Mouse (Mus musculus): ENCODE results near the gene Dhx8. TPM values are rescaled to one million over a fixed set of nuclear protein-coding genes. Genes with fewer than 3 reads are reported as not detected.

Dhx8 gene
- 37.1 and 42.2 TPM in 2 replicates for polyA plus RNA-seq (2016; fragmentation: Nextera tagmentation; extraction: Ambion mirVana)

DNA sequence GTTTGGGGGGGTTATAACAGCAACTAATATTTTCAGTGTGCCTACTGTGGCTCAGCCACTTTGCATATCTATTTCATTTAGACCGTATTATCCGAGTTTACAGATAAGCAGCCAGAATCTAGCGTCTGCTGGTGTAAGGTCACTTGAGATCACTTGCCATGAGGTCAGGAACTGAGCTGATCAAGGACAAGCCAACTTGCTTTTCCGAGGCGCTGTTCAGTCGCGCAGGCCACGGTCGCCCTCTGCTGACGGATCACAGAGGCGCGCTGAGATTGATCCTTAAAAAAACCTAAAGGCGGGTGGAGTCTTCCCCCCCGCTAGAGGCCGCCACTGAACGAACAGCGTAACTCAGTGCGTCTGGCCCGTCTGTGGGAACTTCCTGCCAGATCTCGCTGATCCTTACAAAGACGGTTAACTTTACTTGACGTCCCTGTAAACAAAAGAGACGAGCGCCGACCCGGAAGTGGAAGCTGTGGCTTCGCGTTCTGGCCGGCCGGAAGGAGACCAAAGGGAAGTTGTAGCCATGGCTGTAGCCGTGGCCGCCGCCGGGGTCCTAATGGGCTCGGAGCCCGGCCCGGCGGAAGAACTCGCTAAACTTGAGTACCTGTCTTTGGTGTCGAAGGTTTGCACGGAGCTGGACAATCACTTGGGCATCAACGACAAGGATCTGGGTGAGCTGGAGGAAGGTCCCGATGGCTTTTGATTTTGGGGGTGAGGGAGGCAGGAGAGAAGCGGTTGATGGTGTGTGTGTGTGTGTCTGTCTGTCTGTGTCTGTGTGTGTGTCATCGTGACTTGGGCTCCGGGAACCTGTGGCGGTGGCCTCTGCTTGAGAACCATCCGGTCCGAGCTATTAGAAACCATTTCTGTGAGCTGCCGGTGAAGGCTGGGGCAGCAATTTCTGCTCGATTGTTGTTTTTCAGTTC is at the start of gene Dhx8:
Gene Dhx8 (plus strand): TSS at position 402 of the 923 bp plus-strand sequence.
- peak within 1 kb of the TSS; percentile 74 for H3K4me3 ChIP-seq
- H3K27ac ChIP-seq: peak within 1 kb of the TSS; percentile 84
- peaks cover 17% of the 10 kb centered on the region for H3K4me1 ChIP-seq (replicated peaks)
- H3K36me3 ChIP-seq: peaks cover 34% of the 10 kb centered on the region
- peak; percentile 98 for DNase-seq (ENCODE audit: low spot score)
- under 1% methylated on average over 51 of the region's 51 CpGs for WGBS
- H3K9me3 ChIP-seq: no peaks in the 10 kb centered on the region
- no peaks in the 10 kb centered on the region for H3K27me3 ChIP-seq (ENCODE audit: insufficient read depth, poor library complexity, severe bottlenecking)

DNA sequence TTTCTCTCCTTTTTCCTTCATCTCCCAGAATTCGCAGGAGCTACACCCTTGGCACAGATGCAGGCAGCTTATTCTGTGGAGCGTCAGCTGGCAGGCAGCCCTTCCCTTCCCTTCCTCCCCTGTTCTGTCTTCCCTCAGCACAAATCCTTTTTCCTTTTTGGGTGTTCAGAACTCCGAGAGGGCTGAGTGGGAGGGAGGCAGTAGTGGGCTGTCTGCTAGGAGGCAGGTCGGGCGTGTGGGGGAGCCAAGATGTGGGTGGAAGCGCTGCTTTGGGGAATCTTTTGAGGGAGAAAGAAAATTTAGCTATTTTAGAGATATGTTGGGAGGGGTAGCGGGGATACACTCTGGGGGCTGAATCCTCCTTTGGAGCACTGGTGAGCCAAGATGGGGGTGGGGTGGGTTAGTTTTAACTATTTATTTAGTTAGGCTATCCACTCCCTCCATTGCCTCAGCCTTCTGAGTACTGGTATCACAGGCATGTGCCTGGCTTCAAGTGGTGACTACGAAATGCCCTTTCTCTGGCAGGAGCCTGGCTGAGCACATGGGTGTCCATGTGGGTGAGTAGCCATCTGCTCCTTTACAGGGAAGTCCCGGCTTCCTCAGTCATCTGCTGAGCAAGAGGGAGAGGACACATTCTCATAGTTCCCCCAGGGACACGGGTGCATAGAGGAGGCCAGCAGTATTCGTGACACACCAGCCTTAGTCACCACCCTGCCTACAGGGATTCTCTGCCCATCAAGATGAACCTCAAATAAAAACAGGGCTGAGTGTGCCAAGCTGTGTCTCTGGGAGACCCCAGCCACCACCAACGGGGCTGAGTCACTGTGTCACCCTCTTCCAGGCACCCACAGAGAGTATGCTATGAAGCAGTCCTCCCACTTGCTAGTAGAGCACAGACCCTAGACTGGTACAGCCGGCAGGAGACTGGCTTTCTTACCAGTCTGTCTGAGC is 45.1 kb upstream of the Dhx8 start:
- peak overlapping the region; percentile 31; the same call in 1 of the 2 replicates for H3K27ac ChIP-seq
- H3K9me3 ChIP-seq: no peaks in the 10 kb centered on the region
- no peaks in the 10 kb centered on the region for H3K27me3 ChIP-seq (ENCODE audit: insufficient read depth, poor library complexity, severe bottlenecking)
- H3K36me3 ChIP-seq: no peaks in the 10 kb centered on the region
- H3K4me3 ChIP-seq: no peak overlapping the region
- no peak for DNase-seq (ENCODE audit: low spot score)
- peaks cover 23% of the 10 kb centered on the region for H3K4me1 ChIP-seq (replicated peaks)
- WGBS: 67% methylated on average over 13 of the region's 13 CpGs

GRCm38 (mm10) chr11:101689701-101690113 is 43.0 kb upstream of the Dhx8 start:
- Histone ChIP-seq H3K9me3 (no peaks in the 10 kb centered on the region), H3K4me1 (replicated peaks) (peaks cover 23% of the 10 kb centered on the region), H3K27ac (0 out of 2 replicates have a peak overlapping the region, but pooled peaks have one; percentile 40), H3K36me3 (no peaks in the 10 kb centered on the region), H3K4me3 (no peak overlapping the region), H3K27me3 (ENCODE audit: insufficient read depth, poor library complexity, severe bottlenecking) (no peaks in the 10 kb centered on the region)
- DNase-seq (ENCODE audit: low spot score): no peak
- 67% methylated on average over 10 of the region's 10 CpGs for WGBS

GRCm38 (mm10) chr11:101690326-101690725 is 42.4 kb upstream of the Dhx8 start:
- Histone ChIP-seq H3K27ac (no peak overlapping the region), H3K4me3 (no peak overlapping the region), H3K36me3 (no peaks in the 10 kb centered on the region), H3K9me3 (no peaks in the 10 kb centered on the region), H3K27me3 (ENCODE audit: insufficient read depth, poor library complexity, severe bottlenecking) (no peaks in the 10 kb centered on the region), H3K4me1 (replicated peaks) (peaks cover 26% of the 10 kb centered on the region)
- WGBS: 74% methylated on average over 5 of the region's 5 CpGs
- DNase-seq (ENCODE audit: low spot score): no peak

DNA sequence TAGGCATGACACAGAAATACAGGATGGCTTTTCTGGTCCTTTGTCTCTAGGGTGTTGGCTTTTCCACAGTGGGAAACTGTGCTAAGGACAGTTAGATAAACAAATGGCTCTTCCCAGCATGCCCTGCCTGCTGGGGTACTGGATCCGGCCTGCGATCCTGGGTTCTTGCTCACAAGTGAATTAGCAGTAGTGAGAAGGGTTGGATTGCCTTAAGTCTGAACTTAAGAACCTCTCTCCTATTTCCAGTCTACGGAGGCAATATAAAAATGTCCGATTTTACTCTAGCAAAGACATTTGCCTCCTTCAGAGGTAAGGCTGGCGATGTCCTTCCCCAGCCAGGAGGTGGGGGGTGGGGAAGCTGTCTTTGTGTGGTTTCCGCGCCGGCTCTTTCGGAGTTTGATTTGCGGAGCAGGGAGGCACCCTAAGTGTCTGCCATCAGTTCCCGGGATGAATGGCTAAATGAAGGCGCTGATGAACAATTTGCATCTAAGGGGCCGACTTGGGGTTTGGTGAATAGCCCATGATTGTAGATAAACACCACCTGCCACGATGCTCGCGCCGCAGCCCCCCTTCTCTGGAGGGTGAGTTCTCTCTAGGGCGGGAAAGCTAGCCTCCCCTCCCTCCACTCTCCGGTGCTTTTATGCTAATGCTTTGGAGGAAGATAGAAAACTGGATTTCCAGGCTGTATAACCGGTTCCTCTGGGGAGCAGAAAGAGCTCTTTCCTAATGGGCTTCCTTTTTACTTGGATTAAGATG is 36.6 kb upstream of the Dhx8 start:
- WGBS: 2% methylated on average over 20 of the region's 20 CpGs

DNA sequence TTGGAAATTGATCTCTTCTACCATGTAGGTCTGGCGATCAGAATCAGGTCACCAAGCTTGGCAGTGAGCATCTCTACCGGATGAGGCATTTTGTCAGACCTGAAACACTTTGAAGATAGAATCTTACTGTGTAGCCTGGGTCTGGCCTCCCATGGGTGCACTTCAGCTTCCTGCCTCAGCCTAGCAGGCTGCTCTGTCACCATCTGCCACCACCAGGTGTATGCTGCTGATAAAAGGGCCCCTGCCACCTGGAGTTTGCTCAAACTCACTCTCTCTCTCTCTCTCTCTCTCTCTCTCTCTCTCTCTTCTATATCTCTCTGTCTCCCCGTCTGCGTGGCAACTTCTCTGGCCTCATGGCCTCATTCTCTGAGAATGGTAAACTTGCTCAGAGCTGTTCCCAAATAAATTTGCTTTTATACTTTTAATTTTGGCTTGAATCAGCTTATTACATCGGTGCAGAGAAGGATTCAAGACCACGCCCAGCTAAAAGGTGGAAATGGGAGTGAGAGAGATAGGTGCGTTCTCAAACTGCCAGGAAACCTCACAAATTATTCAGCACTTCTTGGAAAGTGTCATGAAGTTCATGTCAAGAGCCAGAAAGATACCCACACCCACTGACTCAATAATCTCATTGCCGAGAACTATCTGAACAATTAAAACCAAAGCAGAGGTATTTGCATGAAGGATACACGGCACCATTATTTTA is 35.4 kb upstream of the Dhx8 start:
- peaks cover 3% of the 10 kb centered on the region; the same call in 1 of the 2 replicates for H3K9me3 ChIP-seq
- no peak overlapping the region for H3K4me3 ChIP-seq
- H3K27ac ChIP-seq: peak overlapping the region; percentile 91
- 92% methylated on average over 9 of the region's 9 CpGs for WGBS
- no peaks in the 10 kb centered on the region for H3K27me3 ChIP-seq (ENCODE audit: insufficient read depth, poor library complexity, severe bottlenecking)
- no peak for DNase-seq (ENCODE audit: low spot score)
- H3K36me3 ChIP-seq: no peaks in the 10 kb centered on the region
- peaks cover 34% of the 10 kb centered on the region for H3K4me1 ChIP-seq (replicated peaks)

More for the DNA sequence above, 36.6 kb upstream of the Dhx8 start:
- H3K36me3 ChIP-seq: no peaks in the 10 kb centered on the region
- H3K27ac ChIP-seq: peak overlapping the region; percentile 91
- H3K27me3 ChIP-seq (ENCODE audit: insufficient read depth, poor library complexity, severe bottlenecking): no peaks in the 10 kb centered on the region
- H3K4me1 ChIP-seq (replicated peaks): peaks cover 34% of the 10 kb centered on the region
- peaks cover 3% of the 10 kb centered on the region; the same call in 1 of the 2 replicates for H3K9me3 ChIP-seq
- peak overlapping the region; percentile 46 for H3K4me3 ChIP-seq
- DNase-seq (ENCODE audit: low spot score): peak; percentile 67

DNA sequence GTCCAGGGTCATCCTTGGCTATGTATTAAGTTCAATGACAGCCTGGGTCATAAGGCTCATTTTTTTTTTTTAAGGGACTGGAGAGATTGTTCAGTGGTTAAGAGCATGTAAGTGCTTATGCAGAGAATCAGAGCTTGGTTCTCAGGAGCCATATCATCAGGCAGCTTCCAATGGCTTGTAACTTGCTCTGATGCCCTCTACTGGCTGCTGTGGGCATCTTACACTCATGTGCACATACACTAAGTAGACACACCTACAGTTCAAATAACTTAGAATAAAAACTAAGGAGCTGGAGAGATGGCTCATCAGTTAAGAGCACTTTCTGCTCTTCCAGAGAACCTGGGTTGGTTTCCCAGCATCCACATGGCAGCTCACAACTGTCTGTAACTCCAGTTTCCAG is 34.6 kb upstream of the Dhx8 start:
- Histone ChIP-seq H3K27ac (no peak overlapping the region), H3K27me3 (ENCODE audit: insufficient read depth, poor library complexity, severe bottlenecking) (no peaks in the 10 kb centered on the region), H3K4me3 (no peak overlapping the region), H3K9me3 (peaks cover 3% of the 10 kb centered on the region; the same call in 1 of the 2 replicates), H3K36me3 (no peaks in the 10 kb centered on the region), H3K4me1 (replicated peaks) (peaks cover 34% of the 10 kb centered on the region)
- no peak for DNase-seq (ENCODE audit: low spot score)

- 82% methylated on average over 1 of the region's 1 CpGs for WGBS
Measured at GRCm38 (mm10) chr11:101699556-101699955, 33.2 kb upstream of the Dhx8 start.

DNA sequence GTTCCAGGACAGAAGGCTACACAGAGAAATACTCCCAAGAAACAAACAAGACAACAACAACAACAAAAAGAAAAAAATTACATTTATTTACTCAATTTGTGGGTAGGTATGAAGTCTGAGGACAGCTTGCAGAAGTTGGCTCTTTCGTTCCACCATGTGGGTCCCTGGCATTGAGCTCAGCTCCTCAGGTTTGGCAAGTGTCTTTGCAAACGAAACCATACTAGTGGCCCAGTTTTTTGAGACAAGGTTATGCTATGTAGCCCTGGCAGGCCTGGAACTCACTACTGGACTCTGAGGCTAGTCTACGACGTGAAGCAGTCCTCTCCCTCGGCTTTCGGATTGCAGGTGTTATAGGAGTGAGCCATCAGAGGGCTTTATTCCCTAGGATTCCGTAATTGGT is 32.7 kb upstream of the Dhx8 start:
- H3K9me3 ChIP-seq: peaks cover 3% of the 10 kb centered on the region; the same call in 1 of the 2 replicates
- H3K4me1 ChIP-seq (replicated peaks): peaks cover 34% of the 10 kb centered on the region
- H3K27ac ChIP-seq: peak overlapping the region; percentile 50; the same call in 1 of the 2 replicates
- no peaks in the 10 kb centered on the region for H3K36me3 ChIP-seq
- no peaks in the 10 kb centered on the region for H3K27me3 ChIP-seq (ENCODE audit: insufficient read depth, poor library complexity, severe bottlenecking)
- H3K4me3 ChIP-seq: no peak overlapping the region
- DNase-seq (ENCODE audit: low spot score): no peak
- WGBS: 60% methylated on average over 7 of the region's 7 CpGs

More at GRCm38 (mm10) chr11:101699556-101699955, 33.2 kb upstream of the Dhx8 start:
- Histone ChIP-seq H3K27me3 (ENCODE audit: insufficient read depth, poor library complexity, severe bottlenecking) (no peaks in the 10 kb centered on the region), H3K9me3 (peaks cover 3% of the 10 kb centered on the region; the same call in 1 of the 2 replicates), H3K4me1 (replicated peaks) (peaks cover 34% of the 10 kb centered on the region), H3K36me3 (no peaks in the 10 kb centered on the region), H3K27ac (no peak overlapping the region), H3K4me3 (no peak overlapping the region)
- no peak for DNase-seq (ENCODE audit: low spot score)

- H3K27ac ChIP-seq: peak overlapping the region; percentile 50
- DNase-seq (ENCODE audit: low spot score): no peak
- H3K36me3 ChIP-seq: no peaks in the 10 kb centered on the region
- H3K4me1 ChIP-seq (replicated peaks): peaks cover 30% of the 10 kb centered on the region
- H3K27me3 ChIP-seq (ENCODE audit: insufficient read depth, poor library complexity, severe bottlenecking): no peaks in the 10 kb centered on the region
- 49% methylated on average over 12 of the region's 12 CpGs for WGBS
- peaks cover 3% of the 10 kb centered on the region; the same call in 1 of the 2 replicates for H3K9me3 ChIP-seq
- H3K4me3 ChIP-seq: no peak overlapping the region
Measured at GRCm38 (mm10) chr11:101700446-101700845, 32.3 kb upstream of the Dhx8 start.

DNA sequence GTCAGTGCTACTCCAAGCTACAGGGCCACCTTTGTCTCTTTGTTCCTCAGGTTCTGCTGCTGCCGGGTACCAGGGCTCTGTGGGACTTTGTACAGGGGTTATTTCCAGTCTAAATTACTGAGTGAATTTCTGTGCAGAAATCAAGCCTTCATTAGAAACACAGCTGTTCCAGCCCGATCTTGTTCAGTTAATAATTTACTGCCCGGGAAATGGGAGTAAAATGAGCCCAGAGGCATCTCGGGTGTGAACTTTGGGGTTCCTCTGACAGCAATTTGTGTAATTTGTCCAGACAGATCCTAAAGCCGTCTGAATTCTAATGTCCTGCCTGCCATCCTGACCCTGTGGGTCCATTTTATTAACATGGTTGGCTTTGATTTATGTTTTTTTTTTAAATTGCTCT is 28.6 kb upstream of the Dhx8 start:
- no peaks in the 10 kb centered on the region for H3K36me3 ChIP-seq
- WGBS: 69% methylated on average over 5 of the region's 5 CpGs
- H3K27ac ChIP-seq: peak overlapping the region; percentile 40
- no peaks in the 10 kb centered on the region for H3K27me3 ChIP-seq (ENCODE audit: insufficient read depth, poor library complexity, severe bottlenecking)
- no peak for DNase-seq (ENCODE audit: low spot score)
- H3K4me1 ChIP-seq (replicated peaks): peaks cover 16% of the 10 kb centered on the region
- H3K9me3 ChIP-seq: no peaks in the 10 kb centered on the region
- no peak overlapping the region for H3K4me3 ChIP-seq

All from hindbrain, embryonic 10.5 days (tissue).